Mouse (Mus musculus) layer of hippocampus, adult 2 months (tissue): ENCODE data around the gene Gm17349. TPM values are rescaled to one million over a fixed set of nuclear protein-coding genes. Genes with fewer than 3 reads are reported as not detected.

Experiments used
- DNase-seq, 2 experiments: peaks; one replicate each; pipeline ENCODE4 v3.0.0; 2022; ENCODE audit warnings: low spot score in 2 of 2
- H3K27ac ChIP-seq: fragments of 200-600 bp; 2 replicates; pipeline ENCODE4 v1.8.1; 2022
- H3K4me3 ChIP-seq: fragments of 200-600 bp; 2 replicates; pipeline ENCODE4 v1.8.1; 2022; ENCODE audit warnings: mild to moderate bottlenecking
- CTCF ChIP-seq: fragments of 200-600 bp; conservative IDR thresholded peaks from 2 replicates; pipeline ENCODE4 v1.8.1; 2022; ENCODE audit warnings: antibody characterized with exemption, mild to moderate bottlenecking, moderate library complexity
- total RNA-seq, 2 experiments: library from RNA; stranded (reverse); gene quantifications; 2 replicates each; pipeline ENCODE4 v1.2.3; 2021

Gm17349 gene
- total RNA-seq, 2 experiments from 2014 or later = 3.9 to 7.1 TPM

- H3K4me3 ChIP-seq = peak within 1 kb of the TSS; percentile 88
- DNase-seq = peak; percentile 95 to 98
- H3K27ac ChIP-seq = peak within 1 kb of the TSS; percentile 94
- TF ChIP-seq CTCF = peak; percentile 85
Observed at GRCm38 (mm10) chr15:99725341-99726155, 20.3 kb upstream of the Gm17349 start, which contains the start of gene Cox14. Gene Cox14, plus strand, starts transcription at chr15:99725618.

GRCm38 (mm10) chr15:99724292-99725021 is 19.2 kb upstream of the Gm17349 start:
- H3K4me3 ChIP-seq = peak overlapping the region; percentile 53
- TF ChIP-seq CTCF = peak; percentile 75
- H3K27ac ChIP-seq = peak overlapping the region; percentile 94
- peak; percentile 69 to 72 for DNase-seq

- no peak for TF ChIP-seq CTCF
- H3K4me3 ChIP-seq = no peak overlapping the region; the same call in 1 of the 2 replicates
- DNase-seq = peak; percentile 58 to 67
- H3K27ac ChIP-seq = peak overlapping the region; percentile 94
Observed at GRCm38 (mm10) chr15:99723515-99724291, 18.4 kb upstream of the Gm17349 start.

GRCm38 (mm10) chr15:99723120-99723514 is 17.8 kb upstream of the Gm17349 start:
- no peak for TF ChIP-seq CTCF
- peak in 1 of 2 experiments; percentile 11 for DNase-seq
- peak overlapping the region; percentile 94 for H3K27ac ChIP-seq
- no peak overlapping the region for H3K4me3 ChIP-seq

GRCm38 (mm10) chr15:99721921-99722743 is 16.8 kb upstream of the Gm17349 start:
- peak in 1 of 2 experiments; percentile 10 for DNase-seq
- Histone ChIP-seq H3K27ac (peak overlapping the region; percentile 94), H3K4me3 (no peak overlapping the region)
- no peak for TF ChIP-seq CTCF

- no peak overlapping the region for H3K4me3 ChIP-seq
- no peak for TF ChIP-seq CTCF
- peak in 1 of 2 experiments; percentile 8 for DNase-seq
- H3K27ac ChIP-seq = 0 out of 2 replicates have a peak overlapping the region, but pooled peaks have one; percentile 51
Observed at GRCm38 (mm10) chr15:99719865-99720264, 14.6 kb upstream of the Gm17349 start.

GRCm38 (mm10) chr15:99718461-99719021 is 13.3 kb upstream of the Gm17349 start:
- TF ChIP-seq CTCF = no peak
- Histone ChIP-seq H3K27ac (peak overlapping the region; percentile 99), H3K4me3 (peak overlapping the region; percentile 76)

GRCm38 (mm10) chr15:99717386-99718334 is 12.4 kb upstream of the Gm17349 start, which contains the start of gene Gpd1:
Gene Gpd1, plus strand, starts transcription at chr15:99717515.
- no peak for TF ChIP-seq CTCF
- DNase-seq = peak; percentile 73 to 77
- Histone ChIP-seq H3K27ac (peak within 1 kb of the TSS; percentile 99), H3K4me3 (peak within 1 kb of the TSS; percentile 76)

More at GRCm38 (mm10) chr15:99718461-99719021, 13.3 kb upstream of the Gm17349 start:
- peak in 1 of 2 experiments; percentile 13 for DNase-seq

- no peak overlapping the region; the same call in 1 of the 2 replicates for H3K4me3 ChIP-seq
- no peak for TF ChIP-seq CTCF
- peak; percentile 38 to 65 for DNase-seq
- H3K27ac ChIP-seq = peak overlapping the region; percentile 99
Observed at GRCm38 (mm10) chr15:99716814-99717213, 11.5 kb upstream of the Gm17349 start.
